Mouse (Mus musculus) spleen, adult 2 months (tissue): Measurements from ENCODE around the gene Gm29666.

Source experiments
- CTCF ChIP-seq: fragments of 200-500 bp; IDR thresholded peaks from 2 replicates; pipeline ENCODE4 v1.5.1; 2011; ENCODE audit warnings: mild to moderate bottlenecking, inconsistent platforms; ENCODE audit not compliant: insufficient read depth, insufficient read length, insufficient replicate concordance; ENCODE audit errors: extremely low read depth
- POLR2A ChIP-seq: fragments of 200-500 bp; IDR thresholded peaks from 2 replicates; pipeline ENCODE4 v1.6.1; 2011; ENCODE audit warnings: low read depth, low read length, inconsistent platforms

DNA sequence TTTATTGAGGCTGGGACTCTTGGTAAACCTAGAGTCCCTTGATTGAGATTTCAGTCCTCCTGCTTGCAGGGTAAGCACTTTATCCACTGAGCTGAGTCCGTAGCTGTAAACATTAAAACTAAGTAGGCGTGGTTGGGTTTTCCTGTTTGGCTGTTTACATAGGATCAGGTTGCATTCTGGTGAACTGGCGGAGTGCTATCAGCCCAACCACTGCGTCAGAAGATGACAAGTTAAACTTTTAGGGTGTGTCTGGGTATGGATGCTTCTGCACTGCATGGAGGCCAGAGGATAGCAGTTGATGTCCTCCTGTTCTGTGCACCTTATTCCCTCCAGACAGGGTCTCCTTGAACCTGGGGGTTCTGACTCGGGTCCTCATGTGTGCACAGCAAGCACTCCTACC is 12.5 kb upstream of the Gm29666 start:
- TF ChIP-seq CTCF (no peak), POLR2A (no peak)
